Mouse (Mus musculus): ENCODE measurements around the gene Gdf3.

- TF ChIP-seq MAFK (IDR thresholded peaks at IDR 0.05; ENCODE audit: insufficient read depth, low read depth, low read length) (no peak), ZC3H11A (IDR thresholded peaks at IDR 0.05; ENCODE audit: borderline replicate concordance, low read depth, low read length) (no peak)
Measured at GRCm38 (mm10) chr6:122616022-122616421, 6.1 kb upstream of the Gdf3 start.

All from ES-E14 (cell line).